Mouse (Mus musculus) hindbrain, postnatal 0 days (tissue): Measurements from ENCODE around the gene Tcap. TPM values are rescaled to one million over a fixed set of nuclear protein-coding genes. Genes with fewer than 3 reads are reported as not detected.
A peak's percentile ranks its signal among the peaks of the same experiment; 100 is the strongest.

ENCODE experiments used
- ATAC-seq: fragments of 200-750 bp; cut with Nextera tagmentation; 2 replicates; pipeline ENCODE4 v1.8.0; 2017; ENCODE audit warnings: mild to moderate bottlenecking, moderate TSS enrichment, moderate library complexity
- DNase-seq: peaks from one replicate; pipeline ENCODE4 v3.0.0-alpha.2; 2015; ENCODE audit warnings: low spot score
- H3K27ac ChIP-seq: fragments of 300-500 bp; sonication (generic); 2 replicates; pipeline ENCODE4 v1.5.1; 2014; ENCODE audit warnings: mild to moderate bottlenecking
- H3K27me3 ChIP-seq: fragments of 300-500 bp; sonication (generic); 2 replicates; pipeline ENCODE4 v1.6.1; 2014; ENCODE audit warnings: low read length, mixed read lengths; ENCODE audit not compliant: insufficient read depth
- H3K36me3 ChIP-seq: fragments of 300-500 bp; sonication (generic); 2 replicates; pipeline ENCODE4 v1.6.1; 2014; ENCODE audit warnings: low read length, mixed read lengths; ENCODE audit not compliant: insufficient read depth
- H3K4me1 ChIP-seq: fragments of 300-500 bp; sonication (generic); 2 replicates; pipeline ENCODE4 v1.6.1; 2014; ENCODE audit warnings: antibody characterized with exemption, low read length, mixed read lengths; ENCODE audit not compliant: insufficient read depth
- H3K4me2 ChIP-seq: fragments of 300-500 bp; sonication (generic); 2 replicates; pipeline ENCODE4 v1.6.1; 2014; ENCODE audit warnings: low read depth, mild to moderate bottlenecking, low read length, moderate library complexity, mixed read lengths
- H3K4me3 ChIP-seq: fragments of 300-500 bp; sonication (generic); 2 replicates; pipeline ENCODE4 v1.5.1; 2014; ENCODE audit warnings: low read length
- H3K9ac ChIP-seq: fragments of 300-500 bp; sonication (generic); replicated peaks from 2 replicates; pipeline ENCODE4 v1.6.1; 2014; ENCODE audit warnings: mild to moderate bottlenecking, low read length, moderate library complexity, mixed read lengths
- H3K9me3 ChIP-seq: fragments of 300-500 bp; sonication (generic); 2 replicates; pipeline ENCODE4 v1.6.1; 2016; ENCODE audit warnings: low read length, mixed read lengths
- CTCF ChIP-seq: IDR thresholded peaks from 2 replicates; pipeline ENCODE4 v1.5.1; 2016; ENCODE audit warnings: antibody characterized with exemption, control low read depth, low read depth
- WGBS: fragments of 180-500 bp; shearing (Covaris S2); extraction: QIAGEN DNeasy Blood & Tissue Kit; methylation state at CpG from one replicate; pipeline ENCODE4 v1.1.7; 2014; 5-methylcytosine and 5-hydroxymethylcytosine counted together
- polyA plus RNA-seq: library from polyadenylated mRNA; unstranded; fragments of >200 nt; fragmentation: Nextera tagmentation; extraction: Ambion mirVana; gene quantifications from 2 replicates; pipeline ENCODE4 v1.2.1, GENCODE M21; 2015
- total RNA-seq: library from RNA; depleted of rRNA; stranded (reverse); fragments of >200 nt; gene quantifications from 2 replicates; pipeline ENCODE4 v1.2.3, GENCODE M21; 2014

Gene Tcap
- total and polyA plus RNA-seq, 2 experiments from 2014 or later: 0.26 TPM; not detected in 1

- no peak overlapping the region for H3K27ac ChIP-seq
- no peak for TF ChIP-seq CTCF
- 27% methylated on average over 10 of the region's 10 CpGs for WGBS
- no peaks in the 10 kb centered on the region for H3K27me3 ChIP-seq
- H3K4me1 ChIP-seq: peaks cover 6% of the 10 kb centered on the region; the same call in 1 of the 2 replicates
- ATAC-seq: peak; percentile 63
- H3K9ac ChIP-seq: no peak overlapping the region
- peaks cover 19% of the 10 kb centered on the region; the same call in 1 of the 2 replicates for H3K36me3 ChIP-seq
- H3K4me2 ChIP-seq: no peak overlapping the region
- no peak overlapping the region for H3K4me3 ChIP-seq
- DNase-seq: peak; percentile 33
- H3K9me3 ChIP-seq: no peaks in the 10 kb centered on the region
Observed at GRCm38 (mm10) chr11:98371556-98372240, 11.9 kb upstream of the Tcap start.

GRCm38 (mm10) chr11:98372406-98372805 is 11.2 kb upstream of the Tcap start:
- H3K36me3 ChIP-seq: peaks cover 25% of the 10 kb centered on the region; the same call in 1 of the 2 replicates
- peak; percentile 83 for DNase-seq
- H3K27me3 ChIP-seq: no peaks in the 10 kb centered on the region
- no peaks in the 10 kb centered on the region for H3K9me3 ChIP-seq
- H3K9ac ChIP-seq: no peak overlapping the region
- H3K4me3 ChIP-seq: no peak overlapping the region
- 13% methylated on average over 2 of the region's 2 CpGs for WGBS
- peak; percentile 93 for TF ChIP-seq CTCF
- H3K27ac ChIP-seq: no peak overlapping the region
- no peak overlapping the region for H3K4me2 ChIP-seq
- ATAC-seq: no peak
- H3K4me1 ChIP-seq: peaks cover 6% of the 10 kb centered on the region; the same call in 1 of the 2 replicates

- no peak for TF ChIP-seq CTCF
- Histone ChIP-seq H3K9ac (no peak overlapping the region), H3K27me3 (no peaks in the 10 kb centered on the region), H3K4me1 (peaks cover 6% of the 10 kb centered on the region; the same call in 1 of the 2 replicates), H3K27ac (no peak overlapping the region), H3K9me3 (no peaks in the 10 kb centered on the region), H3K4me3 (no peak overlapping the region), H3K36me3 (peaks cover 32% of the 10 kb centered on the region; the same call in 1 of the 2 replicates), H3K4me2 (no peak overlapping the region)
- 94% methylated on average over 6 of the region's 6 CpGs for WGBS
- no peak for ATAC-seq
- no peak for DNase-seq
Observed at GRCm38 (mm10) chr11:98373244-98373643, 10.4 kb upstream of the Tcap start.

- ATAC-seq (no peak), DNase-seq (no peak)
- no peak overlapping the region for H3K4me2 ChIP-seq
- no peaks in the 10 kb centered on the region for H3K27me3 ChIP-seq
- no peak overlapping the region for H3K27ac ChIP-seq
- no peak overlapping the region for H3K4me3 ChIP-seq
- no peaks in the 10 kb centered on the region for H3K9me3 ChIP-seq
- peaks cover 6% of the 10 kb centered on the region; the same call in 1 of the 2 replicates for H3K4me1 ChIP-seq
- no peak overlapping the region; the same call in 1 of the 2 replicates for H3K9ac ChIP-seq
- peaks cover 36% of the 10 kb centered on the region; the same call in 1 of the 2 replicates for H3K36me3 ChIP-seq
- 64% methylated on average over 8 of the region's 8 CpGs for WGBS
- no peak for TF ChIP-seq CTCF
Observed at GRCm38 (mm10) chr11:98374266-98374665, 9.3 kb upstream of the Tcap start.

GRCm38 (mm10) chr11:98376756-98377155 is 6.9 kb upstream of the Tcap start:
- peaks cover 36% of the 10 kb centered on the region; the same call in 1 of the 2 replicates for H3K36me3 ChIP-seq
- ATAC-seq: no peak
- 68% methylated on average over 5 of the region's 5 CpGs for WGBS

GRCm38 (mm10) chr11:98377787-98378186 is 5.8 kb upstream of the Tcap start:
- no peak for DNase-seq
- no peak overlapping the region for H3K4me3 ChIP-seq
- peaks cover 36% of the 10 kb centered on the region; the same call in 1 of the 2 replicates for H3K36me3 ChIP-seq
- ATAC-seq: no peak
- no peak for TF ChIP-seq CTCF
- H3K4me1 ChIP-seq: no peaks in the 10 kb centered on the region
- H3K4me2 ChIP-seq: no peak overlapping the region
- WGBS: 81% methylated on average over 11 of the region's 11 CpGs
- no peak overlapping the region for H3K27ac ChIP-seq
- no peak overlapping the region for H3K9ac ChIP-seq
- H3K9me3 ChIP-seq: no peaks in the 10 kb centered on the region
- H3K27me3 ChIP-seq: no peaks in the 10 kb centered on the region

More at GRCm38 (mm10) chr11:98376756-98377155, 6.9 kb upstream of the Tcap start:
- H3K4me1 ChIP-seq: 0 out of 2 replicates have a peak, but pooled peaks cover 3% of the 10 kb centered on the region
- H3K9me3 ChIP-seq: no peaks in the 10 kb centered on the region
- DNase-seq: no peak
- no peaks in the 10 kb centered on the region for H3K27me3 ChIP-seq
- no peak overlapping the region for H3K4me2 ChIP-seq
- H3K27ac ChIP-seq: no peak overlapping the region
- TF ChIP-seq CTCF: no peak
- no peak overlapping the region for H3K4me3 ChIP-seq
- no peak overlapping the region for H3K9ac ChIP-seq

GRCm38 (mm10) chr11:98379379-98379778 is 4.2 kb upstream of the Tcap start:
- no peak overlapping the region for H3K4me3 ChIP-seq
- H3K36me3 ChIP-seq: peaks cover 36% of the 10 kb centered on the region; the same call in 1 of the 2 replicates
- 90% methylated on average over 7 of the region's 7 CpGs for WGBS
- no peaks in the 10 kb centered on the region for H3K4me1 ChIP-seq
- peak overlapping the region; percentile 64 for H3K27ac ChIP-seq
- no peaks in the 10 kb centered on the region for H3K9me3 ChIP-seq
- no peaks in the 10 kb centered on the region for H3K27me3 ChIP-seq
- no peak overlapping the region for H3K9ac ChIP-seq
- no peak for TF ChIP-seq CTCF
- no peak overlapping the region for H3K4me2 ChIP-seq
- DNase-seq (no peak), ATAC-seq (no peak)
